Mouse (Mus musculus) small intestine, adult 2 months (tissue): Measurements from ENCODE around the gene Tomm40. TPM values are rescaled to one million over a fixed set of nuclear protein-coding genes. Genes with fewer than 3 reads are reported as not detected.

ENCODE experiments used
- H3K27ac ChIP-seq: fragments of 200-500 bp; 2 replicates; pipeline ENCODE4 v1.5.1; 2012; ENCODE audit warnings: low read depth, low read length, control low read depth, inconsistent platforms; ENCODE audit not compliant: insufficient read depth
- H3K27me3 ChIP-seq: fragments of 200-500 bp; 2 replicates; pipeline ENCODE4 v1.6.1; 2012; ENCODE audit warnings: mild to moderate bottlenecking, moderate library complexity, low read length, inconsistent platforms; ENCODE audit not compliant: control insufficient read depth, insufficient read depth
- H3K36me3 ChIP-seq: fragments of 200-500 bp; 2 replicates; pipeline ENCODE4 v1.6.1; 2012; ENCODE audit warnings: mild to moderate bottlenecking, low read length, control low read depth, inconsistent platforms; ENCODE audit not compliant: control insufficient read depth, insufficient read depth
- H3K4me1 ChIP-seq: fragments of 200-500 bp; 2 replicates; pipeline ENCODE4 v1.6.1; 2012; ENCODE audit warnings: low read length, inconsistent platforms, mixed read lengths; ENCODE audit not compliant: control insufficient read depth, insufficient read depth, insufficient read length
- H3K4me3 ChIP-seq: fragments of 200-500 bp; 2 replicates; pipeline ENCODE4 v1.5.1; 2012; ENCODE audit warnings: low read depth, mild to moderate bottlenecking, control low read depth, inconsistent platforms, low read length, moderate library complexity
- CTCF ChIP-seq: fragments of 200-500 bp; IDR thresholded peaks from 2 replicates; pipeline ENCODE4 v1.5.1; 2012; ENCODE audit warnings: low read depth, mild to moderate bottlenecking, control low read depth, inconsistent platforms, low read length, moderate library complexity, mixed read lengths; ENCODE audit not compliant: insufficient replicate concordance, insufficient read length; ENCODE audit errors: extremely low read depth
- POLR2A ChIP-seq: fragments of 200-500 bp; IDR thresholded peaks from 2 replicates; pipeline ENCODE4 v1.6.1; 2012; ENCODE audit warnings: low read depth, mild to moderate bottlenecking, control low read depth, inconsistent platforms, low read length, moderate library complexity
- WGBS: fragments of 180-500 bp; shearing (Covaris S2); methylation state at CpG from one replicate; pipeline ENCODE4 v1.1.7; 2018; 5-methylcytosine and 5-hydroxymethylcytosine counted together
- polyA plus RNA-seq: library from polyadenylated mRNA; depleted of rRNA; stranded (reverse); fragments of >200 nt; gene quantifications from 2 replicates; pipeline ENCODE4 v1.2.3, GENCODE M21; 2012

Tomm40 gene
- polyA plus RNA-seq, 1 experiment, result 72.9 TPM

DNA sequence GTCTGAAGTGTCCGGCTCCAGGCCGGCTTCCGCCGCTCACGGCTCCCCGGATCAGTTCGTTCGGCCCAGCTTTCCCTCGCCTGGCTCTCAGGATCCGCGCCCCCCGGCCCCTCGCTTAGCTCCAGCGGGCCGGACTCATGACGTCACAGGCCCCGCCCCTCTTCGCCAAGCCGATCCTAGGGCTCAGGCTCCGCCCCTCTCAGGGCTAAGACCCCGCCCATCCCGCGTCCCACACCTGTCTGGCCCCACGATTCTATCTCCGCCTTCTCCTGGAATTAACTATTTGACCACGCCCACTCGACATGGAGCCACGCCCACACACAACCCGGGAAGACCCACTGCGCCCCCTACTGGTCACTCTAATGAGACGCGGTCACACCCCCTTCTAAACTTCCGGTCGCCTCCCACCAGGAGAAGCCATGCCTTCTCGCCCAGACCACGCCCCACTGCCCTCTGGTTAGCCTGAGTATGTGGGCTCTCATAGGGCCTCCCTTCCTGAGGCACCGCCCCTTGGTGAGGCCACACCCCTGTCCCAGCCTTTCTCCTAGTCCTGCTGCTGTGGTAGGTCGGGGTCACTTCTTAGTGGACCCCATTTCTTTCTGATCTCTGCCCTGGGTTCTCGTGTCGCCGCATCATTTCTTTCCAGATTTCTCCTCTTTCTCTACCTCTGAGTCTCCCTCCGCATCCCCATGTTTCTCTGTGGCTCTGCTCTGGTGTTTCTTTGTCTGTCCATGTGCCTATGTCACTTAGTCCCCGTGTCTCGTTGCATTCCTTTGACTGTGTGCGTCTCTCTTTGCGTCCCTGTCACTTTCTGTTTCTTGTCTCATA lies 34.4 kb upstream of the Tomm40 start:
- Histone ChIP-seq H3K4me1 (peaks cover 21% of the 10 kb centered on the region), H3K36me3 (no peaks in the 10 kb centered on the region), H3K27me3 (no peaks in the 10 kb centered on the region), H3K4me3 (peak overlapping the region; percentile 92), H3K27ac (peak overlapping the region; percentile 98)
- no peak; the same call in 1 of the 2 replicates for TF ChIP-seq POLR2A
- peak; percentile 85 for TF ChIP-seq CTCF
- under 1% methylated on average over 46 of the region's 46 CpGs for WGBS

DNA sequence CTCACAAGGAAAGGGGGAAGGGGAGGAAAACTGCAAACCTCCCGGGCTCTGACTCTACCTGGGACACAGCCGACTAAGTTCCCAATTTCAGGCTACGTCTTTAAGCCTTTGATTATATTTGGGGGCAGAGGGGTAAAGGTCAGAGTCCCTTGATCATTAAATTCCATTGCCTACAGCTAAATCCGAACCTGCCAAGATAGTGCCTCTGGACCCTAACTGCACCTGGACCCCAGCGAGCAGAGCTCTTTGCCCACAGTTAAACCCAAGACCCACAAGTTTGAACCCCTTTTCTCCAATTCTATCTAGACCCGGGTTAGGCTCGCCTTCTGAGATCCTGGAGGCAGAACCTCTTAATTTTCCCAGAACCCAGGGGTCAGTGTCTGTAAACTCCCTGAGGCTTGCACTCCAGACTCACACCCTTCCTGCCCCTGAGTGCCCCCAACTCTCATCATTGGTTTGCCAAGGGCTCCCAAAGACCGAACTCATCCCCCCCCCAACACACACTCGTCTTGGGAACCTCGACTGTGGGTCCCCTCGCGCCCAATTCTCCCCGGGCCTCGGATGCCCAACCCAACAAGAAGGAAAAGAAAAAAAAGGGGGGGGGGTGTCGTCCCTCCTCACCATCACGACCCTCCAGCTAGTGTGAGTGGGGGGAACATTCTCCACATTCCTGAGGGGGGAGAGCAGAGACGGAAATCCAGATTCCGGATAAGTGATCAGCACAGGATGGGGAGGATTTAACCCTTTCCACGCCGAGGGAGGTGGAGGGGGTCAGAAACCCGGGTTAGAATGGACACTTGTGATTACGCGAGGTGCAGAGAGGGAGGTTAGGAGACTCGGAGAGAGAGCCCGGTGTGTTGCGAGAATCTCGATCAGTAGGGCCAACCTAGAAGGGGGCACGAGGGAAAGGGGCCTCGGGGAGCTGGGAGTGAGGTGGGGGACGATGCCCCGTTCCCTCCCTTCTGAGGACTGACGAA lies 33.3 kb upstream of the Tomm40 start:
- Histone ChIP-seq H3K27me3 (no peaks in the 10 kb centered on the region), H3K4me3 (peak overlapping the region; percentile 92), H3K36me3 (peaks cover 6% of the 10 kb centered on the region), H3K27ac (peak overlapping the region; percentile 98), H3K4me1 (peaks cover 18% of the 10 kb centered on the region)
- WGBS, result 1% methylated on average over 32 of the region's 32 CpGs
- no peak for TF ChIP-seq CTCF
- TF ChIP-seq POLR2A, result peak; percentile 59; the same call in 1 of the 2 replicates

DNA sequence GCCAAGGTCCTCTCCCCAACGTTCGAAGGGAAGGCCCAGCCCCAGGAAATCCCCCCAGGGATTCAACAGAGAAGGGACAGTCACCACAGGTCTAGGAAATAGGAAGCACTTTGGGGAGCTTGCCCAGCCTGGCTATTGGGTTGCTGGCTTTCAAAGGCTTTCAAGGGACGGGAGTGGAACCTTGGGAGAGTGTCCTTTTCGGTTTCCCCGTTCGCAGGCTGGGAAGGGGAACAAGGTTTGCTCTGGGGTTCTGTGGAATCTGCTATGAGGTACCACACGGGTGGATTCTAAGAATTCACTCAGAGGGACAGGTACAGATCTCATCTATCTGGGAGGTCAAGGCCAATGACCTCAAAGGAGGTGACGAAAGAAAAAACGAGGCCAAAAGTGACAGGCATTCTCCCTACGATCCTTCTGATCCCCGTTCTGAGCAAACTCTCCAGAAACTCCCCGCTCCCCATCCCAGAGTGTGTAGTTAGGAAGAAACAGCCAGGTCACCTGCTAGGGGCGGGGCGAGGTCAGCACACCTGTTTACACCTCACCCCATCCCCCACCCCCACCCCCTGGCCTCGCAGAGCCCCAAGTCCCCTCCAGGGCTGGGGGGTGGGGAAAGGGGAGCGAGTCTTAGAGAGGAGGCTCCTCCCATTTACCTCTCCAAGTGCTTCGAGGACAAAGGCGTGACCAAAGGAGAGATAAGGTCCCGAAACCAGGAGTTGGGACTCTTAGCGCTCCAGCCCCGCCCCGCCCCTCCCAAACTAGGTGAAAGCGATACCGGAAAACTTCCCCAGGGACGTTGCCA lies 32.4 kb upstream of the Tomm40 start:
- Histone ChIP-seq H3K27me3 (no peaks in the 10 kb centered on the region), H3K4me1 (peaks cover 18% of the 10 kb centered on the region), H3K36me3 (peaks cover 13% of the 10 kb centered on the region), H3K4me3 (peak overlapping the region; percentile 92), H3K27ac (peak overlapping the region; percentile 98)
- TF ChIP-seq CTCF (no peak), POLR2A (no peak)
- 7% methylated on average over 25 of the region's 25 CpGs for WGBS

DNA sequence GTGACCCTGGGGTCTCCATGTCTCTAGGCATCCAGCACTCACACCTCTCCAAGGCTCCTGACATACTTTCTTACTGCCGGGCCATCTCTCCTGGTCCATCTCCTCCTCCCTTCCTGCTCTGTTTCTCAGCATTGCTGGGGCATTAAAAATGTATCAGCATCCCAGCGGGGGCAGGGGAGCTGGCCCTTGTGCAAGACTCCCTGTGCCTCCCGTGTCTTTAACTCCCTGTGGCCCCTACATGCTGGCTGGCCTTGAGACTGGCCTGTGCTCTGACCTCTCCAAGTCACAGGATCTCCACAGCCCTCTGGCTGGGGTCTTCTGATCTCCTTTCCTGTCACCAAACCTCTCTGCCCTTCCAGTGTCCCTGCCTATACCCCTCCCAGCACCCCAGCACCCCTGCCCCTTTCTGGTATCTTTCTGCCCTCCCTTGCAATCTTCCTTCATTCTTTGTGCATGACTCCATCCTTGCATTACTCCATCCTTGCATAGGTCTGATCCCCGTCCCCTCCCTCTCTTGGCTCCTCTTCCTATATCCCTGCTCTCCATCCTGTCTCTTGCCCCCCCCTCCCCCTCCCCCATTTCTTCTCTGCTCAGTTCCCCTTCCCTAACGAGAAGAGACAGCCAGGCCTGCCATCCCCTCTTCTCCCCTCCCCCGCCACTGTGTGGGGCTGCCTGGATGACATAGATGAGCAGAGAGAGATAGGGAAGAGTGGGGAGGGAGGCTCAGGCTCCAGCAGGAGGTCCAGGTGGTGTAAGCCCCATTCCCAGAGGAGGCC lies 31.4 kb upstream of the Tomm40 start:
- H3K4me1 ChIP-seq, result peaks cover 18% of the 10 kb centered on the region
- peak overlapping the region; percentile 82 for H3K27ac ChIP-seq
- no peak for TF ChIP-seq POLR2A
- TF ChIP-seq CTCF, result no peak
- H3K36me3 ChIP-seq, result peaks cover 17% of the 10 kb centered on the region
- no peaks in the 10 kb centered on the region for H3K27me3 ChIP-seq
- peak overlapping the region; percentile 92 for H3K4me3 ChIP-seq
- WGBS, result 54% methylated on average over 6 of the region's 6 CpGs

DNA sequence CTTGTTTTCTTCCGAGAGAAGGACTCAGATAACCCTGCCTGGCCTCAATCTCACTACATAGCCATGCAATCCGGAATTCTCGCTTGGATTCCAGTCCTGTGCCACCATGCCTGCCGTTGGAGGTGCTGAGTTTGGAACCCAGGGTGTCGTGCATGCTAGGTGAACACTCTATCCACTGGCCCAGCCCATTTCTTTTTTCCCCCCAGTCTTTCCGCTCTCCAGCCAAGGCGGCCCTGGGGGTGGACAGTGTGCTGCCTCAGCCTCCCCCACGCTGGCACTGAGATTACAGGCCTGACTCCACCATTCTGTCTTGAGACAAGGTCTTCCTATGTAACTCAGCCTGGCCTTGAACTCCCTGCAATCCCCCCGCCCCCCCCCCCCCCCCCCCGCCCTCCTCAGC lies 30.7 kb upstream of the Tomm40 start:
- Histone ChIP-seq H3K36me3 (peaks cover 21% of the 10 kb centered on the region), H3K4me3 (no peak overlapping the region), H3K27me3 (no peaks in the 10 kb centered on the region), H3K27ac (no peak overlapping the region), H3K4me1 (peaks cover 17% of the 10 kb centered on the region)
- 70% methylated on average over 10 of the region's 10 CpGs for WGBS
- no peak for TF ChIP-seq POLR2A
- TF ChIP-seq CTCF, result no peak
